Mouse (Mus musculus) liver, embryonic 11.5 days (tissue): ENCODE results near the gene Igdcc4. TPM values are rescaled to one million over a fixed set of nuclear protein-coding genes. Genes with fewer than 3 reads are reported as not detected.
A peak's percentile ranks its signal among the peaks of the same experiment; 100 is the strongest.

Source experiments
- ATAC-seq: fragments of 200-750 bp; cut with Nextera tagmentation; replicated peaks from 2 replicates; pipeline ENCODE4 v1.8.0; 2017; ENCODE audit warnings: moderate number of reproducible peaks, mild to moderate bottlenecking, moderate TSS enrichment, moderate library complexity; ENCODE audit not compliant: low FRiP score
- DNase-seq: peaks from one replicate; pipeline ENCODE4 v3.0.0-alpha.2; 2017; ENCODE audit warnings: low spot score
- H3K27ac ChIP-seq: fragments of 300-500 bp; sonication (generic); 2 replicates; pipeline ENCODE4 v1.5.1; 2014; ENCODE audit warnings: mild to moderate bottlenecking, low read depth, low read length, control low read depth
- H3K27me3 ChIP-seq: fragments of 300-500 bp; sonication (generic); replicated peaks from 2 replicates; pipeline ENCODE4 v1.6.1; 2014; ENCODE audit warnings: low read length, mixed read lengths; ENCODE audit not compliant: control insufficient read depth, insufficient read depth
- H3K36me3 ChIP-seq: fragments of 300-500 bp; sonication (generic); 2 replicates; pipeline ENCODE4 v1.6.1; 2014; ENCODE audit warnings: mild to moderate bottlenecking, low read length, moderate library complexity, mixed read lengths; ENCODE audit not compliant: control insufficient read depth, insufficient read depth
- H3K4me1 ChIP-seq: fragments of 300-500 bp; sonication (generic); replicated peaks from 2 replicates; pipeline ENCODE4 v1.6.1; 2014; ENCODE audit warnings: low read length, mixed read lengths; ENCODE audit not compliant: control insufficient read depth, insufficient read depth
- H3K4me2 ChIP-seq: fragments of 300-500 bp; sonication (generic); 2 replicates; pipeline ENCODE4 v1.6.1; 2014; ENCODE audit warnings: mild to moderate bottlenecking, control low read depth, moderate library complexity
- H3K4me3 ChIP-seq: fragments of 300-500 bp; sonication (generic); 2 replicates; pipeline ENCODE4 v1.5.1; 2014; ENCODE audit warnings: low read depth, low read length, control low read depth
- H3K9ac ChIP-seq: fragments of 300-500 bp; sonication (generic); 2 replicates; pipeline ENCODE4 v1.6.1; 2014; ENCODE audit warnings: low read depth, low read length, control low read depth
- H3K9me3 ChIP-seq: fragments of 300-500 bp; sonication (generic); 2 replicates; pipeline ENCODE4 v1.6.1; 2016; ENCODE audit warnings: low read length, inconsistent platforms, mixed read lengths; ENCODE audit not compliant: control insufficient read depth
- WGBS: fragments of 180-500 bp; shearing (Covaris S2); extraction: QIAGEN DNeasy Blood & Tissue Kit; methylation state at CpG from one replicate; pipeline ENCODE4 v1.1.7; 2014; 5-methylcytosine and 5-hydroxymethylcytosine counted together
- polyA plus RNA-seq: library from polyadenylated mRNA; unstranded; fragments of >200 nt; fragmentation: Nextera tagmentation; extraction: Ambion mirVana; gene quantifications from 2 replicates; pipeline ENCODE4 v1.2.1, GENCODE M21; 2014

Igdcc4 gene
- polyA plus RNA-seq, 1 experiment from 2014 or later = 15.0 TPM

- ATAC-seq = peak; percentile 65
Observed at GRCm38 (mm10) chr9:65120935-65121334, 19.6 kb downstream of the Igdcc4 start.

GRCm38 (mm10) chr9:65122545-65122944, 21.3 kb downstream of the Igdcc4 start:
- WGBS = 10% methylated on average over 18 of the region's 18 CpGs
- H3K36me3 ChIP-seq = peaks cover 4% of the 10 kb centered on the region; the same call in 1 of the 2 replicates
- no peaks in the 10 kb centered on the region for H3K9me3 ChIP-seq
- ATAC-seq (no peak), DNase-seq (no peak)
- no peak overlapping the region for H3K4me3 ChIP-seq
- no peaks in the 10 kb centered on the region; the same call in none of the 2 replicates for H3K4me1 ChIP-seq
- H3K27ac ChIP-seq = no peak overlapping the region
- H3K9ac ChIP-seq = no peak overlapping the region
- H3K4me2 ChIP-seq = no peak overlapping the region
- peaks cover 39% of the 10 kb centered on the region for H3K27me3 ChIP-seq

More at GRCm38 (mm10) chr9:65120935-65121334, 19.6 kb downstream of the Igdcc4 start:
- peak; percentile 53 for DNase-seq
- H3K4me1 ChIP-seq = no peaks in the 10 kb centered on the region; the same call in none of the 2 replicates
- no peak overlapping the region for H3K27ac ChIP-seq
- peaks cover 39% of the 10 kb centered on the region for H3K27me3 ChIP-seq
- H3K9me3 ChIP-seq = no peaks in the 10 kb centered on the region
- no peak overlapping the region for H3K4me3 ChIP-seq
- 9% methylated on average over 3 of the region's 3 CpGs for WGBS
- no peak overlapping the region for H3K9ac ChIP-seq
- 0 out of 2 replicates have a peak, but pooled peaks cover 2% of the 10 kb centered on the region for H3K36me3 ChIP-seq
- H3K4me2 ChIP-seq = no peak overlapping the region

GRCm38 (mm10) chr9:65123552-65124168, 22.4 kb downstream of the Igdcc4 start:
- peak overlapping the region; percentile 70 for H3K4me2 ChIP-seq
- 3% methylated on average over 45 of the region's 48 CpGs for WGBS
- H3K9ac ChIP-seq = no peak overlapping the region
- DNase-seq (peak; percentile 72), ATAC-seq (0 out of 2 replicates have a peak, but pooled peaks have one; percentile 29)
- peaks cover 2% of the 10 kb centered on the region for H3K4me1 ChIP-seq
- no peak overlapping the region for H3K27ac ChIP-seq
- peaks cover 2% of the 10 kb centered on the region; the same call in 1 of the 2 replicates for H3K36me3 ChIP-seq
- no peaks in the 10 kb centered on the region for H3K9me3 ChIP-seq
- peaks cover 39% of the 10 kb centered on the region for H3K27me3 ChIP-seq
- H3K4me3 ChIP-seq = peak overlapping the region; percentile 30

- H3K27ac ChIP-seq = no peak overlapping the region
- ATAC-seq (peak; percentile 59; the same call in 1 of the 2 replicates), DNase-seq (peak; percentile 44)
- 10% methylated on average over 25 of the region's 25 CpGs for WGBS
- no peaks in the 10 kb centered on the region for H3K9me3 ChIP-seq
- H3K4me2 ChIP-seq = peak overlapping the region; percentile 76
- H3K9ac ChIP-seq = peak overlapping the region; percentile 39
- H3K36me3 ChIP-seq = peaks cover 2% of the 10 kb centered on the region; the same call in 1 of the 2 replicates
- peaks cover 2% of the 10 kb centered on the region; the same call in 1 of the 2 replicates for H3K4me1 ChIP-seq
- H3K27me3 ChIP-seq = peaks cover 20% of the 10 kb centered on the region
- peak overlapping the region; percentile 40 for H3K4me3 ChIP-seq
Observed at GRCm38 (mm10) chr9:65128123-65128815, 27.0 kb downstream of the Igdcc4 start.

GRCm38 (mm10) chr9:65131717-65132116, 30.4 kb downstream of the Igdcc4 start:
- no peak overlapping the region for H3K27ac ChIP-seq
- 62% methylated on average over 5 of the region's 5 CpGs for WGBS

GRCm38 (mm10) chr9:65133739-65134138, 32.5 kb downstream of the Igdcc4 start:
- peaks cover 13% of the 10 kb centered on the region for H3K27me3 ChIP-seq
- H3K9me3 ChIP-seq = no peaks in the 10 kb centered on the region
- H3K9ac ChIP-seq = no peak overlapping the region
- no peaks in the 10 kb centered on the region for H3K36me3 ChIP-seq
- H3K4me1 ChIP-seq = no peaks in the 10 kb centered on the region
- no peak overlapping the region for H3K27ac ChIP-seq
- peak; percentile 69 for DNase-seq
- no peak overlapping the region for H3K4me2 ChIP-seq
- WGBS = 4% methylated on average over 10 of the region's 10 CpGs
- no peak overlapping the region for H3K4me3 ChIP-seq
- ATAC-seq = no peak

More at GRCm38 (mm10) chr9:65131717-65132116, 30.4 kb downstream of the Igdcc4 start:
- DNase-seq = no peak
- Histone ChIP-seq H3K9ac (no peak overlapping the region), H3K9me3 (no peaks in the 10 kb centered on the region), H3K4me2 (no peak overlapping the region), H3K4me3 (no peak overlapping the region), H3K4me1 (0 out of 2 replicates have a peak, but pooled peaks cover 2% of the 10 kb centered on the region), H3K36me3 (peaks cover under 1% of the 10 kb centered on the region; the same call in 1 of the 2 replicates), H3K27me3 (peaks cover 11% of the 10 kb centered on the region)
- ATAC-seq = no peak

GRCm38 (mm10) chr9:65135126-65135525, 33.8 kb downstream of the Igdcc4 start:
- no peak for ATAC-seq
- no peaks in the 10 kb centered on the region for H3K4me1 ChIP-seq
- no peaks in the 10 kb centered on the region for H3K9me3 ChIP-seq
- no peak overlapping the region for H3K4me3 ChIP-seq
- H3K36me3 ChIP-seq = no peaks in the 10 kb centered on the region
- no peak overlapping the region for H3K27ac ChIP-seq
- H3K9ac ChIP-seq = no peak overlapping the region
- no peak overlapping the region for H3K4me2 ChIP-seq
- peaks cover 26% of the 10 kb centered on the region for H3K27me3 ChIP-seq
- no peak for DNase-seq
- WGBS = 82% methylated on average over 4 of the region's 4 CpGs

- DNase-seq (no peak), ATAC-seq (no peak)
- Histone ChIP-seq H3K9ac (peak overlapping the region; percentile 38; the same call in 1 of the 2 replicates), H3K4me2 (peak overlapping the region; percentile 95), H3K4me1 (no peaks in the 10 kb centered on the region; the same call in 1 of the 2 replicates), H3K27ac (no peak overlapping the region), H3K36me3 (no peaks in the 10 kb centered on the region; the same call in 1 of the 2 replicates), H3K4me3 (peak overlapping the region; percentile 69), H3K9me3 (no peaks in the 10 kb centered on the region), H3K27me3 (peaks cover 61% of the 10 kb centered on the region)
- 5% methylated on average over 8 of the region's 8 CpGs for WGBS
Observed at GRCm38 (mm10) chr9:65140491-65140890, 39.2 kb downstream of the Igdcc4 start.
